ENCODE assay signal across 19 mouse cellular contexts in the genomic region with DNA sequence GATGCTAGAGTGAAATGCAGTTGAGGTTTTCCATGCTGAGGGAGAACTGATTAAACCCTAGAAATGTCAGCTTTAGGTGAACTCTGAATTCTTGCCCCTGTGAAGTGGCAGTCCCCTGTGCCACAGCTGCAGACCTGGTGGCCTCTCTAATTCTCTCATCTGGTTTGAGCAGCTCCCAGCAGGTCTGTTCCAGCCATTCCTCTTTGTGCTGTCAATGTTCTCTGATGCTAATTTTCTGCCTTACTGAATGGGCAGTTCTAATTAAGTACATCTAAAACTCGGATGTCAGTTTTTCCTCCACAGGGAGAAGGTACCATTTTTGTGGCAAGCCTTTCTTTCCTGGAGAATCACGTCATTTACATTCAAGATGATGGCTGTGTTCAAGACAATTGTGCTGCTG.
DNase-seq lines count a peak whose midpoint lies in the region; ATAC-seq and TF ChIP-seq lines count a peak whose summit lies in the region.
"Had no signal": no experiment of that assay in that cellular context is flagged by ENCODE, and none has a peak within 500 bp of the region (broad histone marks: within the 10 kb centered on the region; RNA-seq: fewer than 3 reads in every experiment).

No protein-coding gene starts in this region.

- H3K9me3 ChIP-seq in hindbrain, embryonic 11.5 days (ENCODE audit: control insufficient read depth, low read length) = no peaks in the 10 kb centered on the region
- H3K9me3 ChIP-seq in hindbrain, postnatal 0 days (ENCODE audit: low read length) = no peaks in the 10 kb centered on the region
- no peaks in the 10 kb centered on the region for H3K9me3 ChIP-seq in embryonic facial prominence, embryonic 10.5 days
- H3K9me3 ChIP-seq in midbrain, embryonic 11.5 days (ENCODE audit: control insufficient read depth, low read length) = no peaks in the 10 kb centered on the region
- H3K9me3 ChIP-seq in neural tube, embryonic 12.5 days = no peaks in the 10 kb centered on the region
- H3K9me3 ChIP-seq: G1E; limb, embryonic 13.5 days had no signal

- no peaks in the 10 kb centered on the region for H3K4me1 ChIP-seq in hindbrain, embryonic 11.5 days (replicated peaks; ENCODE audit: control insufficient read depth, insufficient read depth, low read length)
- H3K4me1 ChIP-seq in hindbrain, postnatal 0 days (ENCODE audit: insufficient read depth, low read length) = no peaks in the 10 kb centered on the region
- peaks cover 24% of the 10 kb centered on the region for H3K4me1 ChIP-seq in embryonic facial prominence, embryonic 10.5 days
- H3K4me1 ChIP-seq in midbrain, embryonic 11.5 days (ENCODE audit: control insufficient read depth, insufficient read depth, low read length) = no peaks in the 10 kb centered on the region; the same call in 1 of the 2 replicates
- H3K4me1 ChIP-seq in neural tube, embryonic 12.5 days = no peaks in the 10 kb centered on the region
- H3K4me1 ChIP-seq: limb, embryonic 13.5 days had no signal

- peak; percentile 86 for ATAC-seq in hindbrain, embryonic 11.5 days (ENCODE audit: low FRiP score)
- ATAC-seq in hindbrain, postnatal 0 days = no peak
- ATAC-seq in midbrain, embryonic 11.5 days (ENCODE audit: low FRiP score) = peak; percentile 68; the same call in 1 of the 2 replicates
- ATAC-seq in neural tube, embryonic 12.5 days (ENCODE audit: low FRiP score, low read depth) = peak; percentile 69; the same call in 1 of the 2 replicates
- ATAC-seq in inflammation-experienced regulatory T-cells, adult 6 months = no peak

- H3K9ac ChIP-seq in hindbrain, embryonic 11.5 days (ENCODE audit: low read depth, low read length) = no peak overlapping the region
- H3K9ac ChIP-seq in hindbrain, postnatal 0 days (replicated peaks; ENCODE audit: low read length) = no peak overlapping the region
- no peak overlapping the region for H3K9ac ChIP-seq in midbrain, embryonic 11.5 days (ENCODE audit: low read length)
- no peak overlapping the region for H3K9ac ChIP-seq in neural tube, embryonic 12.5 days
- H3K9ac ChIP-seq: limb, embryonic 13.5 days; liver, embryonic 14.5 days had no signal

- WGBS in hindbrain, embryonic 11.5 days = 21% methylated on average over 2 of the region's 2 CpGs
- WGBS in hindbrain, postnatal 0 days = 24% methylated on average over 2 of the region's 2 CpGs
- 19% methylated on average over 2 of the region's 2 CpGs for WGBS in embryonic facial prominence, embryonic 10.5 days
- WGBS in midbrain, embryonic 11.5 days = 22% methylated on average over 2 of the region's 2 CpGs
- WGBS in neural tube, embryonic 12.5 days = 18% methylated on average over 2 of the region's 2 CpGs

- no peaks in the 10 kb centered on the region for H3K27me3 ChIP-seq in hindbrain, embryonic 11.5 days (ENCODE audit: control insufficient read depth, insufficient read depth, low read length)
- H3K27me3 ChIP-seq in hindbrain, postnatal 0 days (ENCODE audit: insufficient read depth, low read length) = no peaks in the 10 kb centered on the region
- H3K27me3 ChIP-seq in embryonic facial prominence, embryonic 10.5 days (replicated peaks; ENCODE audit: low read depth, poor library complexity, severe bottlenecking) = no peaks in the 10 kb centered on the region
- no peaks in the 10 kb centered on the region for H3K27me3 ChIP-seq in midbrain, embryonic 11.5 days (ENCODE audit: control insufficient read depth, insufficient read depth, low read length)
- H3K27me3 ChIP-seq in neural tube, embryonic 12.5 days (replicated peaks) = no peaks in the 10 kb centered on the region
- H3K27me3 ChIP-seq: limb, embryonic 13.5 days had no signal

- no peaks in the 10 kb centered on the region for H3K36me3 ChIP-seq in hindbrain, embryonic 11.5 days (ENCODE audit: control insufficient read depth, insufficient read depth, low read length)
- H3K36me3 ChIP-seq in hindbrain, postnatal 0 days (ENCODE audit: insufficient read depth, low read length) = no peaks in the 10 kb centered on the region
- no peaks in the 10 kb centered on the region for H3K36me3 ChIP-seq in embryonic facial prominence, embryonic 10.5 days (replicated peaks)
- H3K36me3 ChIP-seq in midbrain, embryonic 11.5 days (ENCODE audit: control insufficient read depth, insufficient read depth, low read length) = no peaks in the 10 kb centered on the region
- H3K36me3 ChIP-seq in neural tube, embryonic 12.5 days = no peaks in the 10 kb centered on the region
- H3K36me3 ChIP-seq: G1E; limb, embryonic 13.5 days had no signal

- no peak for TF ChIP-seq CTCF in hindbrain, postnatal 0 days (IDR thresholded peaks at IDR 0.05; ENCODE audit: low read depth)

- peak; percentile 43 for DNase-seq in hindbrain, embryonic 11.5 days (ENCODE audit: low spot score)
- DNase-seq in hindbrain, postnatal 0 days (ENCODE audit: low spot score) = no peak
- peak; percentile 50 for DNase-seq in embryonic facial prominence, embryonic 10.5 days (ENCODE audit: low spot score)
- no peak for DNase-seq in midbrain, embryonic 11.5 days (ENCODE audit: low spot score, missing footprints)
- no peak for DNase-seq in thymus, postnatal 4 days
- no peak for DNase-seq in kidney, postnatal 14 days
- DNase-seq: adrenal gland, adult 8-10 months; cerebellum, adult 11-12 months; gastrocnemius, postnatal 14 days; kidney, adult 2 months; kidney, postnatal 25 days; layer of hippocampus, adult 9-11 months; right cerebral cortex, postnatal 25 days; thymus, postnatal 14 days had no signal

- peak overlapping the region; percentile 63; the same call in 1 of the 2 replicates for H3K27ac ChIP-seq in hindbrain, embryonic 11.5 days (ENCODE audit: low read depth, low read length)
- no peak overlapping the region for H3K27ac ChIP-seq in hindbrain, postnatal 0 days
- H3K27ac ChIP-seq in embryonic facial prominence, embryonic 10.5 days (replicated peaks) = no peak overlapping the region; the same call in 1 of the 2 replicates
- H3K27ac ChIP-seq in midbrain, embryonic 11.5 days (ENCODE audit: low read depth, low read length) = no peak overlapping the region
- no peak overlapping the region for H3K27ac ChIP-seq in neural tube, embryonic 12.5 days
- H3K27ac ChIP-seq: limb, embryonic 13.5 days; liver, embryonic 14.5 days had no signal

- no peak overlapping the region for H3K4me3 ChIP-seq in hindbrain, embryonic 11.5 days (ENCODE audit: low read depth, low read length)
- no peak overlapping the region for H3K4me3 ChIP-seq in hindbrain, postnatal 0 days (ENCODE audit: low read length)
- H3K4me3 ChIP-seq in embryonic facial prominence, embryonic 10.5 days = no peak overlapping the region
- H3K4me3 ChIP-seq in midbrain, embryonic 11.5 days (ENCODE audit: low read depth, low read length) = no peak overlapping the region
- H3K4me3 ChIP-seq in neural tube, embryonic 12.5 days = no peak overlapping the region
- H3K4me3 ChIP-seq: limb, embryonic 13.5 days had no signal

- H3K4me2 ChIP-seq in hindbrain, embryonic 11.5 days (replicated peaks; ENCODE audit: low read depth, low read length) = no peak overlapping the region
- no peak overlapping the region for H3K4me2 ChIP-seq in hindbrain, postnatal 0 days (ENCODE audit: low read depth, low read length)
- no peak overlapping the region for H3K4me2 ChIP-seq in midbrain, embryonic 11.5 days
- no peak overlapping the region for H3K4me2 ChIP-seq in neural tube, embryonic 12.5 days (replicated peaks)
- H3K4me2 ChIP-seq: limb, embryonic 13.5 days had no signal

Comparison
In these comparisons a context has a peak if more than half of its experiments do, and no peak if none do; other contexts are left out.
1. ATAC-seq: peak in hindbrain, embryonic 11.5 days (single experiment), midbrain, embryonic 11.5 days (single experiment) and neural tube, embryonic 12.5 days (single experiment); none in hindbrain, postnatal 0 days (single experiment) and inflammation-experienced regulatory T-cells, adult 6 months (single experiment).
2. DNase-seq: peak in hindbrain, embryonic 11.5 days (single experiment) and embryonic facial prominence, embryonic 10.5 days (single experiment); none in hindbrain, postnatal 0 days (single experiment), midbrain, embryonic 11.5 days (single experiment), thymus, postnatal 4 days (single experiment) and kidney, postnatal 14 days (single experiment).